Mouse (Mus musculus): Measurements from ENCODE around the gene Fbxo33.

GRCm38 (mm10) chr12:59205571-59205970 is 14.0 kb downstream of the Fbxo33 start:
- TF ChIP-seq EP300 (optimal IDR thresholded peaks at IDR 0.05), result no peak
- no peak for TF ChIP-seq CTCF (IDR thresholded peaks at IDR 0.05; ENCODE audit: low read depth)

All from stomach, postnatal 0 days (tissue).